Mouse (Mus musculus) small intestine, adult 2 months (tissue): ENCODE measurements around the gene Zfp575. TPM values are rescaled to one million over a fixed set of nuclear protein-coding genes. Genes with fewer than 3 reads are reported as not detected.

ENCODE experiments used
- H3K27ac ChIP-seq: fragments of 200-500 bp; 2 replicates; pipeline ENCODE4 v1.5.1; 2012; ENCODE audit warnings: low read depth, low read length, control low read depth, inconsistent platforms; ENCODE audit not compliant: insufficient read depth
- H3K27me3 ChIP-seq: fragments of 200-500 bp; 2 replicates; pipeline ENCODE4 v1.6.1; 2012; ENCODE audit warnings: mild to moderate bottlenecking, moderate library complexity, low read length, inconsistent platforms; ENCODE audit not compliant: control insufficient read depth, insufficient read depth
- H3K36me3 ChIP-seq: fragments of 200-500 bp; 2 replicates; pipeline ENCODE4 v1.6.1; 2012; ENCODE audit warnings: mild to moderate bottlenecking, low read length, control low read depth, inconsistent platforms; ENCODE audit not compliant: control insufficient read depth, insufficient read depth
- H3K4me1 ChIP-seq: fragments of 200-500 bp; 2 replicates; pipeline ENCODE4 v1.6.1; 2012; ENCODE audit warnings: low read length, inconsistent platforms, mixed read lengths; ENCODE audit not compliant: control insufficient read depth, insufficient read depth, insufficient read length
- H3K4me3 ChIP-seq: fragments of 200-500 bp; 2 replicates; pipeline ENCODE4 v1.5.1; 2012; ENCODE audit warnings: low read depth, mild to moderate bottlenecking, control low read depth, inconsistent platforms, low read length, moderate library complexity
- CTCF ChIP-seq: fragments of 200-500 bp; IDR thresholded peaks from 2 replicates; pipeline ENCODE4 v1.5.1; 2012; ENCODE audit warnings: low read depth, mild to moderate bottlenecking, control low read depth, inconsistent platforms, low read length, moderate library complexity, mixed read lengths; ENCODE audit not compliant: insufficient replicate concordance, insufficient read length; ENCODE audit errors: extremely low read depth
- POLR2A ChIP-seq: fragments of 200-500 bp; IDR thresholded peaks from 2 replicates; pipeline ENCODE4 v1.6.1; 2012; ENCODE audit warnings: low read depth, mild to moderate bottlenecking, control low read depth, inconsistent platforms, low read length, moderate library complexity
- WGBS: fragments of 180-500 bp; shearing (Covaris S2); methylation state at CpG from one replicate; pipeline ENCODE4 v1.1.7; 2018; 5-methylcytosine and 5-hydroxymethylcytosine counted together
- polyA plus RNA-seq: library from polyadenylated mRNA; depleted of rRNA; stranded (reverse); fragments of >200 nt; gene quantifications from 2 replicates; pipeline ENCODE4 v1.2.3, GENCODE M21; 2012

Zfp575 gene
- polyA plus RNA-seq, 1 experiment, result 0.62 TPM

DNA sequence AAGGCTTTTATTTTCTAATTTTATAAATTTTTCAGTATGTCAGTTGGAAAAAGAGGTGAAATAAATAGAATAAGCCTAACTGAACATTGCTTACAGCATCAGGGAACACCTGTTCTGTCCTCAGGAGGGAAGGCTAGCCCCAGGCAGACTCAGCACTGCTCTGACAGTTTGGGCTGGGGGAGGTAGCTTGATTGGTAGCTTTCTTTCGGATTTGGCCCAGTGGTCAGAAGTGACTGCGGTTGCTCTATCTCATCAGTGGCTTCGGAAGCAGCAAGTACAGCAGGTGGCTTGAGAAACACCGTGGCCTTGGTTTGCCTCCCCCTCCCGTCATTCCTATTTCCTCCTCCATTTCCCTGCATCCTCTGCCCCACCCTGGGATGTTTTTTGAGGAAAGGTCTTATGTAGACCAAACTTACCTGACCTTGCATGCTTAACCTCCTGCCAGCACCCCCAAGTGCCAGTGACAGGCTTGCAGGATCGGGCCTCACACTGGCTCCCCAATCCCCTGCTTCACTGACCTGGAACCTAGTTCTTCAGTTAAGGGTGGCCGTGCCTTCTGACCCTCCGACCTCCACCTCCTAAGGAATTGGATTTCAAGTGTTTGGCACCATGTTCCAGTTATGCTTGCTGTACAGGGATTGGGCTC lies 24.1 kb downstream of the Zfp575 start:
- H3K27me3 ChIP-seq, result no peaks in the 10 kb centered on the region
- 90% methylated on average over 8 of the region's 8 CpGs for WGBS
- H3K4me1 ChIP-seq, result no peaks in the 10 kb centered on the region
- TF ChIP-seq POLR2A, result no peak
- no peak for TF ChIP-seq CTCF
- H3K27ac ChIP-seq, result no peak overlapping the region
- H3K4me3 ChIP-seq, result no peak overlapping the region
- peaks cover 22% of the 10 kb centered on the region for H3K36me3 ChIP-seq

DNA sequence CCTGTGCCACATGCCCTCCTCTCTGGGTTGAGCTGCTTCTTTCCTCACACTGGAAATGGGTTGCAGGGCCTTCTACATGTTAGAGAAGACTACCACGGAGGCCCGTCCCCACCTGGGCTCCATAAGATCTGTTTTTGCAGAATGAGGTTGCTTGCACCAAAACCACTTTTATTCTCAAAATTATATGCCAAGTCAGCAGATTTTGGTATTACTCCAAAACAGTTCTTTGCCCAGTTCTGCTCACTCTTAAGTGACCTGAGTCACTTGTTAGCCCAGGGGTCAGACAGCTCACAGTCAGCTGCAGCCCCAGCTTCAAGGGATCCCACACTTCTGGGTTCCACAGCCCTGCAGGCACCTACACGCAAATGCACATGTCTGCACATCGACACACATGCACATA lies 26.0 kb downstream of the Zfp575 start:
- Histone ChIP-seq H3K4me1 (no peaks in the 10 kb centered on the region), H3K36me3 (peaks cover 7% of the 10 kb centered on the region), H3K27ac (no peak overlapping the region), H3K27me3 (no peaks in the 10 kb centered on the region), H3K4me3 (no peak overlapping the region)
- TF ChIP-seq CTCF, result no peak
- TF ChIP-seq POLR2A, result no peak
- WGBS, result 93% methylated on average over 4 of the region's 4 CpGs

DNA sequence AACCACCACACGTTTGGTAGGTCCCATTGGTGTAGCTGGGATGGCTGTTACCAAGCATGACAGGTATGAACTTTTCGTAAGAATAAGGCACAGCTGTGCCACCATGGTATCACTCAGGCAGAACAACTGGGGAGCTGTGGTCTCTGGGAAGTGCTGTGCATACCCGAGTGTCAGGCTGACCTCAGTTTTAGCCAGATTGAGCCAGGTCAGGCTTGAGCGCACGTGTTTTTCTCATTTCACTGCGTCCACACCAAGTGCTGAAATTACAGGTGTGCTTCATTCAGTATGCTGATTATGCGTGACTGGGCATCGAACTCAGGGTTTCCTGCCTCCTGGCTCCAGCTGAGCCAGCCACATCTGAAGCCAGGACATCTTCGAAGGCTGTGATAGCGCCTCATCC lies 31.7 kb downstream of the Zfp575 start:
- Histone ChIP-seq H3K36me3 (peaks cover 3% of the 10 kb centered on the region), H3K27ac (no peak overlapping the region), H3K4me1 (no peaks in the 10 kb centered on the region), H3K4me3 (no peak overlapping the region), H3K27me3 (no peaks in the 10 kb centered on the region)
- TF ChIP-seq POLR2A (no peak), CTCF (no peak)
- 91% methylated on average over 10 of the region's 10 CpGs for WGBS

DNA sequence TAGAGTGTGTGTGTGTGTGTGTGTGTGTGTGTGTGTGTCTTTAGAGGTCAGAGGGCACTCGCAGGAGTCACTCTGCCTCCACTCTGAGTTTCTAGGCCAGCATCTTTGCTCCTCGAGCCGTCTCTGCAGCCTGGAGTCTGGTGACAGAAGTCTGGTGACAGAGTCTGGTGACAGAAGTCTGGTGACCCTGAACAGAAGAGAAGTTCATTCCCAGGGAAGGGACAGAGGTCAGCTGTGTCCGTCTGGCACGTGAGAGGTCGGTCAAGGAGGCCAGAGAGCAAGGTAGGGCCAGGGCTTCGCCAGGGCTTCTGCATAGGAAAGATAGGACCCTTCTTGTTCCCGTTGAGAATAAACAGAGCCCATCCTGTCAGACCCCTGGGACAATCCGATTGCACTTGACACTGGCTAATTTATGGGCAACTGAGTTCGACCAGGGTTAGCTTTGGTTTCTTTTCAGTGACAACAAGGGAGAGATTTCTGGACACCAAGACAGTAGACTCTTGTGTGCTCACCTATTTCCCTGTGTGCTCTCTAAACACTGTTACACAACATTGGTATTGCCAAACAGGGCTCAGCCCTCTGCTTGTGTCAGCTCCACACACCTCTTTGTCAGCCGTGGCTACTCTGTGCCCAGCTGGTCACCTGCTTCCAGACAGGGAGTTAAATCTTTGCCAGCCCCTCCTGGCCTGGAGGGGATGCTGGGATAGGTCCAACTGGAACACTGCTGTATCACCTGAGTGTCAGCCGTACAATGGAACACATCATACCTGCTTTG lies 35.3 kb downstream of the Zfp575 start:
- Histone ChIP-seq H3K27me3 (no peaks in the 10 kb centered on the region), H3K4me1 (no peaks in the 10 kb centered on the region; the same call in 1 of the 2 replicates), H3K4me3 (no peak overlapping the region), H3K36me3 (no peaks in the 10 kb centered on the region; the same call in 1 of the 2 replicates), H3K27ac (no peak overlapping the region)
- WGBS, result 86% methylated on average over 12 of the region's 12 CpGs
- TF ChIP-seq CTCF (no peak), POLR2A (no peak)

DNA sequence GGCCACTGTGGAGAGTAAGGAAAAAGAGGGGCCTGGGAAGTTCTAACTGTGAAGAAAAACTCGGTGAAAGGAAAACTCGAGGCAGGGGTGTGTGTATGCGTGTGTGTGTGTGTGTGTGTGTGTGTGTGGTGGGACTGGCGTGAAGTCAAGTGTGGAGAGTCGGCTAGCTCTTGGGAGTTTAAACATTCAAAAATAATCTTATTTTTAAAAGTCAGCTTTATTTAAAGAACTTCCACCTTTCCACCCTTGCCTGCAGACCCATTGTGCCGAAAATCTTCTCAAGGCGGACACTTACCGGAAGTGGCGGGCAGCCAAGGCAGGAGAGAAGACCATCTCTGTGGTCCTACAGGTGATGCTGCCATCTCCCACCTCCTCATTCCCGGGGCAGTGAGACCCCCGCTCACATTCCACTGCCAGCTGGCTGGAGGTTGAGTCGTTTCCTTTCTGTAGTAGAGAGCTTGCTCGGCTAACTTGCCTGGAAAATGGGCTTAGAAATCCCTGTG lies 39.9 kb downstream of the Zfp575 start:
- Histone ChIP-seq H3K36me3 (no peaks in the 10 kb centered on the region; the same call in 1 of the 2 replicates), H3K27ac (no peak overlapping the region), H3K4me3 (peak overlapping the region; percentile 85), H3K4me1 (peaks cover 3% of the 10 kb centered on the region), H3K27me3 (no peaks in the 10 kb centered on the region)
- no peak for TF ChIP-seq POLR2A
- TF ChIP-seq CTCF, result no peak
- 22% methylated on average over 13 of the region's 13 CpGs for WGBS

DNA sequence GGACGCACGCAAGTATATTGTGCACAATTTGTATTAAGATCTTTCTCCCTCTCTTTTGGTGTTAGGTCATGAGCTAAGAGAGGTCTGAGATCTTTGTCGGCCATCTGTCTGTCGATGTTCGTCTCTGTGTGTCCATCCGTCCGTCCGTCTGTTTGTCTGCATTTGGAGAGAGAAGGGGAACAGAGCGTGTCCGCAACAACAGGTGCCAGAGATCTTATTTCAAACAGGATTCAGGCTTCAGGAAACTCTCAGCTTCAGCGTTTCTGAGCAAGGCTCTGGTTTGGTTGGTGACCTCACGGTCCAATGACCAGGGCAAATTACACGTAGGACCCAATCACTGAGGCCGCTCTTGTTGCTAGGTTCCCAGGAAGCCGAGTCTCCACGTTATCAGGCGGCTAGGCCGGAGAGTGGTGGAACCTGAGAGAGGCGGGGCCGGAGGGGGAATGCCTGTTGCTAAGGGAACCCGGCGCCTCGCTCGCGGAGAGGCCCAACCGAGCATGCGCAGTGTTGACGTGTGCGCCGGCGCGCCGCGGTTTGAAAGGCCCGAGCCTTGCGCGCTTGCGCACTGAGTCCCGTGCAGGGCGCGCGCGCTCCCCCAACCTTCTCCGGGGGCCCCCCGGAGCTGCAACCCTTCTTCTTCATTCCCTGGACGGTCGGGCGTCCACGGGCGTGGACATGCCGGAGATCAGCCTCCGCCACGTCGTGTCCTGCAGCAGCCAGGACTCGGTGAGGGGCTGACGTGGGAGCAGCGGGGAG lies 40.6 kb downstream of the Zfp575 start:
- TF ChIP-seq POLR2A, result peak; percentile 36; the same call in 1 of the 2 replicates
- TF ChIP-seq CTCF, result no peak

More for the DNA sequence above, 40.6 kb downstream of the Zfp575 start:
- Histone ChIP-seq H3K27me3 (no peaks in the 10 kb centered on the region), H3K4me3 (peak overlapping the region; percentile 85), H3K27ac (peak overlapping the region; percentile 64), H3K4me1 (peaks cover 3% of the 10 kb centered on the region), H3K36me3 (no peaks in the 10 kb centered on the region)
- WGBS, result under 1% methylated on average over 57 of the region's 57 CpGs
